Mouse (Mus musculus) neural tube, embryonic 10.5 days (tissue): Measurements from ENCODE around the gene Serpina3b.

Experiments
- DNase-seq: peaks from one replicate; pipeline ENCODE4 v3.0.0-alpha.2; 2017; ENCODE audit warnings: low spot score; ENCODE audit errors: extremely low spot score

Serpina3b gene

GRCm38 (mm10) chr12:104174747-104175146, 47.0 kb downstream of the Serpina3b start:
- DNase-seq: peak; percentile 7

GRCm38 (mm10) chr12:104175636-104176035, 47.8 kb downstream of the Serpina3b start:
- no peak for DNase-seq

- DNase-seq: no peak
Observed at GRCm38 (mm10) chr12:104178577-104178976, 50.8 kb downstream of the Serpina3b start.

GRCm38 (mm10) chr12:104178987-104179386, 51.2 kb downstream of the Serpina3b start:
- no peak for DNase-seq

GRCm38 (mm10) chr12:104185046-104185445, 57.2 kb downstream of the Serpina3b start:
- no peak for DNase-seq

- peak; percentile 4 for DNase-seq
Observed at GRCm38 (mm10) chr12:104186041-104186581, 58.3 kb downstream of the Serpina3b start.
